Mouse (Mus musculus): ENCODE results near the gene Stk25. TPM values are rescaled to one million over a fixed set of nuclear protein-coding genes. Genes with fewer than 3 reads are reported as not detected.
A peak's percentile ranks its signal among the peaks of the same experiment; 100 is the strongest.

Gene Stk25
- polyA plus RNA-seq, 1 experiment from 2014 or later = 200 TPM

DNA sequence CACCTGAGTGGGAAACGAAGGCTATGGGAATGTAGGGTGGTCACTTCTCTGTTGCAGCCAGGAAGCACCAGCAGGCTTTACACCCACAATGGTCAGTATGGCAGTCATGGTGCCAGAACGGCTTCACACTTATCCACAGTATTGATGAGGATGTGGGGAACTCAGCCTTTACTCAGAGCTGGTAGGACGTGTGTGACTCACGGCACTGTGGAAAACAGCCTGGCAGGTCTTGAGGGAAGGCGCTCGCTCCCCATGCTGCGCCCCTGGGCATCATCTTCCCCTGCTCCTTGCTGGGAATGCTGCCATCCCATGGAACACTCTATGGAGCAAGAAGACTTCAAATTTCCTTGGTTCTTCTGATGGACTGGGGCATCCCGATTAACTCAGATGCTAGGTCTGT lies 32.6 kb upstream of the Stk25 start:
- Histone ChIP-seq H3K27ac (replicated peaks) (no peak overlapping the region), H3K9ac (no peak overlapping the region), H3K4me3 (replicated peaks) (no peak overlapping the region), H3K27me3 (no peaks in the 10 kb centered on the region), H3K4me1 (peaks cover 11% of the 10 kb centered on the region), H3K4me2 (replicated peaks) (no peak overlapping the region), H3K36me3 (0 out of 2 replicates have a peak, but pooled peaks cover 13% of the 10 kb centered on the region), H3K9me3 (replicated peaks) (no peaks in the 10 kb centered on the region)
- WGBS = 92% methylated on average over 8 of the region's 8 CpGs
- no peak for ATAC-seq (ENCODE audit: insufficient number of reproducible peaks, low FRiP score, low TSS enrichment, low read depth)

DNA sequence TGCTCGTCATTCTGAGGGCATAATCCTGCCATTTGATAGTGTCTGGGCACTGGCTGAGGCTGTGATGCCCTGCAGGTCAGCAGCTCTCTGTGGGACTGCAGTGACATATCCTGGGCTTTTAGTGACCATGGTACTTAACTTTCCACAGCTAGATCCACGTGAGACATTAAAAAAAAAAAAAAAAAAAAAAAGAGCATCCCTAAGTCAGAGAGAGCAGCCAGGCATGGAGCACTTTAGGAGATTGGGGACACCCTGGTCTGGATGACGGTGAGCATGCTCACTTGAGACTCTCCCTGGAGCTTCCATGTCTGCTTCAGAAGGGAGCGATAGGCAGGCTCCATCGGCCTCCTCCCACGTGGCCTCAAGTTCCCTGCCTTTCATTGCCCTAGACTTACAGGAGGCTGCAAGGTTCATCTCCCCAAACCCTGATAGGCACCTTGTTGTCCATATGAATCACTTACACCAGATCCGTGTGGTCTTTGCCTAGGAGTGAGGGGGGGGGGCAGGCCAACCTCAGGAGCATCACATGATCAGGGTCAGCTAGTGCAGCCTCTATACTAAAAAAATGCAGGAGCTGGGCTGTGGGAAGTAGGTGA lies 31.5 kb upstream of the Stk25 start:
- H3K27ac ChIP-seq (replicated peaks) = no peak overlapping the region
- H3K36me3 ChIP-seq = 0 out of 2 replicates have a peak, but pooled peaks cover 6% of the 10 kb centered on the region
- no peaks in the 10 kb centered on the region for H3K9me3 ChIP-seq (replicated peaks)
- WGBS = 75% methylated on average over 7 of the region's 7 CpGs
- H3K4me1 ChIP-seq = peaks cover 21% of the 10 kb centered on the region
- no peak overlapping the region for H3K4me2 ChIP-seq (replicated peaks)
- no peaks in the 10 kb centered on the region for H3K27me3 ChIP-seq
- no peak overlapping the region for H3K9ac ChIP-seq
- no peak for ATAC-seq (ENCODE audit: insufficient number of reproducible peaks, low FRiP score, low TSS enrichment, low read depth)
- H3K4me3 ChIP-seq (replicated peaks) = no peak overlapping the region

GRCm38 (mm10) chr1:93688154-93688553 lies 29.7 kb upstream of the Stk25 start:
- Histone ChIP-seq H3K4me2 (replicated peaks) (no peak overlapping the region), H3K4me1 (peaks cover 22% of the 10 kb centered on the region), H3K9me3 (replicated peaks) (no peaks in the 10 kb centered on the region), H3K36me3 (0 out of 2 replicates have a peak, but pooled peaks cover 5% of the 10 kb centered on the region), H3K9ac (no peak overlapping the region), H3K4me3 (replicated peaks) (no peak overlapping the region), H3K27me3 (no peaks in the 10 kb centered on the region), H3K27ac (replicated peaks) (no peak overlapping the region)
- 79% methylated on average over 8 of the region's 8 CpGs for WGBS
- no peak for ATAC-seq (ENCODE audit: insufficient number of reproducible peaks, low FRiP score, low TSS enrichment, low read depth)

GRCm38 (mm10) chr1:93686961-93687320 lies 28.5 kb upstream of the Stk25 start:
- peak overlapping the region; percentile 66 for H3K27ac ChIP-seq (replicated peaks)
- ATAC-seq (ENCODE audit: insufficient number of reproducible peaks, low FRiP score, low TSS enrichment, low read depth) = no peak
- H3K9ac ChIP-seq = no peak overlapping the region

DNA sequence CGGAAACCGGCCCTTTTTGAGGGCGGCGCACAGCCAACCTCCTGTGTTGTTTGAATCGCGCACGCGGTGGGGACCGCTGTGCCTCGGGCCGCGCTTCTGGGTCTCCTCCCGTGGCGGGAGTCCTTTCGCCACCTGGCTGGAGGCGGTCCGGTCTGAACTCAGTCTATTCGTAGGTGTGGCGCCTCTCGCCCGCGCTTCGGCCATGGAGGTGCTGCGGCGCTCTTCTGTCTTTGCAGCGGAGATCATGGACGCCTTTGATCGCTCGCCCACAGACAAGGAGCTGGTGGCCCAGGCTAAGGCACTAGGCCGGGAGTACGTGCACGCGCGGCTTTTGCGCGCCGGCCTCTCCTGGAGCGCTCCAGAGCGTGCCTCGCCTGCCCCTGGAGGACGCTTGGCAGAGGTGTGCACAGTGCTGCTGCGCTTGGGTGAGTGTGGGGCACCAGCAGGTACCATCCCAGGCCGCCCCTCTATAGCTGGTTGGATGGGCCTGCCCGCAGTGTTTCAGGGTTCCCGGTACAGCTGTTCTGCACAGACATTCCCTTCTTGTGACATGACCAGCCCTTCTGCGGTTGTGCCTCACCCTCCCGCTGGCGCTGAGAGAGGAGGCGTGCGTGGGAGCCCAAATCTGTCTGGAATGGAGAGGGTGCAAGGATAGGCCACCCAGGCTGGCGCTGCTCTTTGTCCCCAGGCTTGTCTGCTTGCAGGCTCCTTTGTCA lies 27.9 kb upstream of the Stk25 start:
- H3K36me3 ChIP-seq = 0 out of 2 replicates have a peak, but pooled peaks cover 3% of the 10 kb centered on the region
- peak overlapping the region; percentile 61 for H3K4me3 ChIP-seq (replicated peaks)
- H3K27me3 ChIP-seq = no peaks in the 10 kb centered on the region
- ATAC-seq (ENCODE audit: insufficient number of reproducible peaks, low FRiP score, low TSS enrichment, low read depth) = peak; percentile 81
- H3K27ac ChIP-seq (replicated peaks) = peak overlapping the region; percentile 66
- H3K4me1 ChIP-seq = peaks cover 22% of the 10 kb centered on the region
- H3K9ac ChIP-seq = peak overlapping the region; percentile 33
- 2% methylated on average over 51 of the region's 51 CpGs for WGBS
- peak overlapping the region; percentile 91 for H3K4me2 ChIP-seq (replicated peaks)
- no peaks in the 10 kb centered on the region for H3K9me3 ChIP-seq (replicated peaks)

More at GRCm38 (mm10) chr1:93686961-93687320, 28.5 kb upstream of the Stk25 start:
- no peaks in the 10 kb centered on the region for H3K9me3 ChIP-seq (replicated peaks)
- H3K36me3 ChIP-seq = 0 out of 2 replicates have a peak, but pooled peaks cover 5% of the 10 kb centered on the region
- H3K4me2 ChIP-seq (replicated peaks) = peak overlapping the region; percentile 91
- H3K27me3 ChIP-seq = no peaks in the 10 kb centered on the region
- whole genome bisulfite sequencing = 47% methylated on average over 3 of the region's 3 CpGs
- H3K4me1 ChIP-seq = peaks cover 22% of the 10 kb centered on the region
- H3K4me3 ChIP-seq (replicated peaks) = peak overlapping the region; percentile 61

DNA sequence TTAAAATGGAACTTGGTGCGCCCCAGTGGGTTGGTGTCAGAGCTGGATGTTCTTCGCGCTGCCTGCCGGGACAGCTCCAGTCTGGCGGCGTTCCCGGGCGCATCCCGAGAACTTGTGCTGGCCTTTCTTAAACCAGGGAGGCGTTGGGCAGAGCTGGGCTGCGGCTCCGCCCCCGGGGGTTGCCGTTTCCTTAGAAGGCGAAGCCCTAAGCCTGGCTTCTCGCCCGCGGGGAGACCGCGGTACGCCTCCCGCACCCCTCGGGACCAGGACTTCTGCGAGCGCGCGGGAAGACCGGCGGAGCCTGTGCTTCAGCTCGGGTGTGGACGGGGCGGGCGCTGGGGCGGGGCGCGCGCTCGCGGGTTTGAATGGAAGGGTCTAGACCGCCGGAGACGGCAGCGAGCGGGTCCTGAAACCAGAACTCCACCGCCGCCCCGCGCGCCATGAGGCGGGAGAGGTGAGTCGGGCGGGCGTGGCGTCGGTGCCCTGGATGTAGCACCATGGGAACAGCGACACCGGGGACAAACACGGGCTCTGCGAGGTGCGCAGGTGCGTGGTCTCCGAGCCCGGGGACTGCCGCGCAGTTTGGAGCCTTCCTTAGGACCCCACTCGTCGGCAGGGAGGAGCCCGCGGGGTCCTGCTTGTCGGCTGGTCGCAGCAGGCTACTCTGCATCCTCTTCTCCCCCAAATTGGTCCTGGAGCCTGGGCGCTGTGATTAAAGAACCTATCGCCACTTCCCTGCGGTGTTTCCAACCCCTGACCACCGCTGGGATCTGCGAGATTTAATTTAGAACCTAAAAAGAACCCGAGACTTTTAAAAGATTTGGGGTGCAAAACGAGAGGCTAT lies 27.2 kb upstream of the Stk25 start, which contains the start of gene Bok:
TSS of gene Bok (plus strand) at position 260 of the 844 bp plus-strand sequence.
- no peaks in the 10 kb centered on the region for H3K36me3 ChIP-seq
- H3K9ac ChIP-seq = peak within 1 kb of the TSS; percentile 33
- H3K27me3 ChIP-seq = no peaks in the 10 kb centered on the region
- no peaks in the 10 kb centered on the region for H3K9me3 ChIP-seq (replicated peaks)
- ATAC-seq (ENCODE audit: insufficient number of reproducible peaks, low FRiP score, low TSS enrichment, low read depth) = peak; percentile 82
- H3K4me2 ChIP-seq (replicated peaks) = peak within 1 kb of the TSS; percentile 91
- peak within 1 kb of the TSS; percentile 61 for H3K4me3 ChIP-seq (replicated peaks)
- H3K27ac ChIP-seq (replicated peaks) = peak within 1 kb of the TSS; percentile 66
- WGBS = under 1% methylated on average over 78 of the region's 78 CpGs
- peaks cover 22% of the 10 kb centered on the region for H3K4me1 ChIP-seq

GRCm38 (mm10) chr1:93679889-93680568 lies 21.6 kb upstream of the Stk25 start:
- ATAC-seq (ENCODE audit: insufficient number of reproducible peaks, low FRiP score, low TSS enrichment, low read depth) = peak; percentile 51; the same call in 1 of the 2 replicates

DNA sequence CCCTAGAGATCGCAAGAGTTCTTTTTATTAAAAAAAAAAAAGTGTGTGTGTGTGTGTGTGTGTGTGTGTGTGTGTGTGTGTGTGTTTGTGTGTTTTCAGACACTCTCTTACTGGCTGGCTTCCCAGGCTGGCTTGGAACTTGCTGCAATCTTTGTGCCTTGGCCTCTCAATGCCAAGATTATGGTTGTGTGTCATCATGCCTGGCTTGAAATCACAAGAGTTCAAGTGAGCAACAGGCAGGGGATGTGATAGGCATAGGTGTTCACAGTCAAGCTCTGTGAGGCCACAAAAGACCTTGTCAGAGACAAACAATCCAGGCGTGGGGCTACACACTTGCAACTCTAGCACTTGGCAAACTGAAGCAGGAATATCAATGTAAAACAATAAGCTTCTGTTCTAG lies 19.9 kb upstream of the Stk25 start:
- ATAC-seq (ENCODE audit: insufficient number of reproducible peaks, low FRiP score, low TSS enrichment, low read depth) = no peak
- Histone ChIP-seq H3K4me3 (replicated peaks) (no peak overlapping the region), H3K4me1 (no peaks in the 10 kb centered on the region; the same call in 1 of the 2 replicates), H3K9ac (no peak overlapping the region), H3K9me3 (replicated peaks) (no peaks in the 10 kb centered on the region), H3K4me2 (replicated peaks) (no peak overlapping the region), H3K27ac (replicated peaks) (no peak overlapping the region), H3K36me3 (no peaks in the 10 kb centered on the region), H3K27me3 (no peaks in the 10 kb centered on the region)
- 55% methylated on average over 2 of the region's 2 CpGs for WGBS

More at GRCm38 (mm10) chr1:93679889-93680568, 21.6 kb upstream of the Stk25 start:
- WGBS = 47% methylated on average over 7 of the region's 7 CpGs
- Histone ChIP-seq H3K4me2 (replicated peaks) (no peak overlapping the region), H3K4me3 (replicated peaks) (no peak overlapping the region), H3K9me3 (replicated peaks) (no peaks in the 10 kb centered on the region), H3K9ac (no peak overlapping the region), H3K27ac (replicated peaks) (peak overlapping the region; percentile 55; the same call in 1 of the 2 replicates), H3K27me3 (no peaks in the 10 kb centered on the region), H3K36me3 (no peaks in the 10 kb centered on the region), H3K4me1 (peaks cover 2% of the 10 kb centered on the region; the same call in 1 of the 2 replicates)

- Histone ChIP-seq H3K9me3 (replicated peaks) (no peaks in the 10 kb centered on the region), H3K36me3 (no peaks in the 10 kb centered on the region), H3K27me3 (no peaks in the 10 kb centered on the region), H3K4me1 (peaks cover 12% of the 10 kb centered on the region), H3K4me2 (replicated peaks) (no peak overlapping the region), H3K9ac (no peak overlapping the region), H3K27ac (replicated peaks) (no peak overlapping the region), H3K4me3 (replicated peaks) (no peak overlapping the region)
- 75% methylated on average over 5 of the region's 5 CpGs for WGBS
- ATAC-seq (ENCODE audit: insufficient number of reproducible peaks, low FRiP score, low TSS enrichment, low read depth) = no peak
Measured at GRCm38 (mm10) chr1:93672682-93673081, 14.2 kb upstream of the Stk25 start.

DNA sequence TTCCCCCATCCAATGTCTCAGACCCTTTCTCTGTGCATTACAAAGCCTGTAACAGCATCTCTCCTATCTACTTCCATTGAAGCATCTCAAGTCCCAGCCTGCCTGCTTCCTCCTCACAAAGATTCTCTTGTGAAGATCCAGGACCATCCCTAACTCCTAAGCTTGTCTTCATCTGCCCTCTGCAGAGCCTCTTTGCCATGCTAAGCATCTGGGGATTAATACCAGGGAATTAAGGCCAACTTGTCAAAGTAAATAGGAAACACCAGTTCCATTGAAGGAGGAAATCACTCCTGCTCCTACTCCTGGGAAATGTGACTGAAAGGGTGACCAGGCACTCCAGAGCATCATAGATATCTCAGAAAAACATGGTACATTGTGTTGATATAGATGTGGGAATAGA lies 11.5 kb upstream of the Stk25 start:
- no peak overlapping the region for H3K27ac ChIP-seq (replicated peaks)
- no peak overlapping the region for H3K4me2 ChIP-seq (replicated peaks)
- H3K36me3 ChIP-seq = no peaks in the 10 kb centered on the region
- H3K9me3 ChIP-seq (replicated peaks) = no peaks in the 10 kb centered on the region
- no peak overlapping the region for H3K4me3 ChIP-seq (replicated peaks)
- H3K27me3 ChIP-seq = no peaks in the 10 kb centered on the region
- H3K9ac ChIP-seq = no peak overlapping the region
- peaks cover 12% of the 10 kb centered on the region for H3K4me1 ChIP-seq
- no peak for ATAC-seq (ENCODE audit: insufficient number of reproducible peaks, low FRiP score, low TSS enrichment, low read depth)

Measured in embryonic facial prominence, embryonic 15.5 days (tissue).